Mouse (Mus musculus) ES-CJ7 (cell line): ENCODE measurements around the gene Pln.

ENCODE experiments used
- DNase-seq: peaks from one replicate; pipeline ENCODE4 v3.0.0; 2011; ENCODE audit warnings: low read depth, low spot score

Pln gene

DNA sequence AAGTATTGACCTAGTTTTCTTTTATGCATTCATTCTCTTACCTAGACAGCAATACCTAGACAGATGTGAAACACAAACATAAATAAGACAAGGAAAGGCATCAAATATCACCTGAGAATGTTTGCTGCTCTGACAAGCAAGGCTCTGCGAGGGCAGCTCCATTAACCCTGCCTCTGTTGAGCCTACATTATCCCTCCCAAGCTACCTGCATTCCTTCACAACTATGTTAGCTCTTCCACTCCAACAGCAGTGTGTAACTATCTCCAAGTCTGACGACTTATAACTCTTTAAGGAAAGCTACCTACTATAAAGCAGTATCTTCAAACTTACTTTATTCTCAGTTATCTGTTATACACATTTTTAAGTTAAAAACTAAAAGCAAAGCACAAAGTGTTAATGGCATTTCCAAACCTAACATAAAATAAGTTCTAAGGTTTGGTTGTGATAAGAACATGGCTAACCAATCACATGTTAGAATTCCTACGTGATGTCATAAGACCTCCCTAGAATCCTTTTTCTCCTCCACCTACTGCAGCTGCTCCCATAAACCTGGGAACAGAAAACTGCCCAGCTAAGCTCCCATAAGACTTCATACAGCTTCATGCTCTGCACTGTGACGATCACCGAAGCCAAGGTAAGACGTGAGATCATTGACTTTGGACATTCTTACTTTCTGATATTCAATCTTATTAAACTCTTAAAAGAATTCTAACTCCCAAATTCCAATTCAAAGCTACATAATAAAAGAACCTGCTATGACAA lies at the start of gene Pln:
Gene Pln, plus strand, starts transcription at position 506 of the 762 bp plus-strand sequence.
- DNase-seq, result no peak

GRCm38 (mm10) chr10:53305867-53306266 lies 31.6 kb upstream of the Pln start:
- peak; percentile 17 for DNase-seq

- DNase-seq, result no peak
Measured at GRCm38 (mm10) chr10:53306674-53307073, 30.8 kb upstream of the Pln start.

DNA sequence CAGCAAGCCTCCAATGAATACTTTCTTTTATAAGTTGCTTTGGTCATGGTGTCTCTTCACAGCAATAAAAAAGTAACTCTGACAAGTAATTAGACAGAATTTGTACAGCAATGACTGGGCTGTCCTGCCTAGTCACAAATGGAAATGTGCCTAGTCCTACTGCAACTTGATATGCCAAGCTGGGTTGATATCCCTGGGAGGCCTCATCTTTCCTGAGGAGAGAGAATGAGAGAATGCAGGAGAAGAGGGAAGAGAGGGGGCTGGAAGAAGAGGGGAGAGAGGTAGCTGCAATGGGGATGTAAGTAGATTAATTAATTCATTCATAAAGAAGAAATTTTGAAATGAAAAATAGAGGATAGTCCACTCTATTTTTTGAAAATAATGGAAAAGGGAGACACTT lies 14.1 kb upstream of the Pln start:
- DNase-seq, result no peak

- no peak for DNase-seq
Measured at GRCm38 (mm10) chr10:53324663-53325062, 12.8 kb upstream of the Pln start.

DNA sequence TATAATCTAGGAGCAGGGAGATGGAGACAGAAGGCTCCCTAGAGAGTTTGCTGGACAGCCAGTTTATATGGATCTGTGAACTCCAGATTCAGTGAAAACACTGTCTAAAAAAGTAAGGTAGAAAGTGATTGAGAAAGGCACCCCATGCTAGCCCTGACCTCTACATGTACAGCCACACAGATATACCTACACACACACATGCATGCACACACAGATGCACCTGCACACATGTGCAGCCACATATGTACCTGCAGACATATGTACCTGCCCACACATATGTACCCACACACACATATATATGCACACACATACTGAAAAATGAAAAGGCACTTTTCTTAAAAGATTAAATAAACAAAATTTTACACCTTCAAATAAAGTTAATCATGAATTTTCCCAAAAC lies 11.1 kb upstream of the Pln start:
- DNase-seq, result no peak

- no peak for DNase-seq
Measured at GRCm38 (mm10) chr10:53329257-53329656, 8.2 kb upstream of the Pln start.

DNA sequence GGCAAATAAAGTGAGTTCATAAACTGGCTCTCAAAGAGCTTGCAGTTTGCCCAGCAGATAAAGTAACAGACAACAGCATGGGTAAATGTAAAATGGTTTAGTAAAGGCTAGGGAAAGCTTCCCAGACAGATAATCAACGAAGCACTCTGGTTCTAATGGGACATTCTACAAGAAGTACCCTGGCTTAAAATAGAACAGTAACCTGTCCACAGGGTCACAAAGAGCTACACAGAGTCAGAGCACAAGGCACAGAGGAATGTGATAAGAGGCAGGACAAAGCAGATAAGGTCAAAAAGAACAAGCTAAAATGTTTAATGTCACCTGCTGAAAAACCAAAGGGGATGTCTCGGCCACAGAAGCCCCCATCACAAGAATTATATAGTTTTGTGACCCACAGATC lies 4.7 kb upstream of the Pln start:
- DNase-seq, result no peak

- DNase-seq, result no peak
Measured at GRCm38 (mm10) chr10:53335266-53335665, 2.2 kb upstream of the Pln start.

- no peak for DNase-seq
Measured at GRCm38 (mm10) chr10:53335974-53336373, 1.5 kb upstream of the Pln start.

GRCm38 (mm10) chr10:53339045-53339444 lies 1.6 kb downstream of the Pln start:
- no peak for DNase-seq

DNA sequence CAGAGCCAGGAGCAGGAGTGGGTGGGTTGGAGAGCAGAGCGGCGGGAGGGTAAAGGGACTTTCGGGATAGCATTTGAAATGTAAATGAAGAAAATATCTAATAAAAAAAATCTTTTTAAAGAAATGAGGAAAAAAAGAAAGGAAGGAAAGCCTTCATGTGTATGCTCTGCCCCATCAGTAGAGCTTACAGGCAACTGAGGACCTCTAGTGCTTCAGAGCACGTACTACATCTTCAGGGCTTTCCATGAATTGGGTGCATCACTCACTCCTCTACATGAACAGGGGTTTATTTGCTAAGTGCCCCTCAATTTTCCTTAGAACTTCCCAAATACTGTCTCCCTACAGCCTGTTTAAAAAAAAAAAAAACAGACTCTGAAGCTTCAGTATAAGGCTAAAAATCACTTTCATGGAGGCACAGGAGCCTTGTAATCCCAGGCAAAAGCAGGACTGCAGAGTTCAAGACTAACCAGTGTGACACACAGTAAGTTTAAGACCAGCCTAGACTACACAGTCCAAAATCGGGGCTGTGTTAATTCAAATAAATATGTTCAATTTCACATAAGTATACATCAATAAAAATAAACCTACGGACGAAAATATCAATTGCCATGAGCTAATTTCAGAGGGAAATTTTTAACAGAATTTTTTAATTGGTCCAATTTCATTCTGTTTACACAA lies 4.0 kb downstream of the Pln start:
- DNase-seq, result peak; percentile 38

- DNase-seq, result no peak
Measured at GRCm38 (mm10) chr10:53342166-53342728, 4.8 kb downstream of the Pln start.

DNA sequence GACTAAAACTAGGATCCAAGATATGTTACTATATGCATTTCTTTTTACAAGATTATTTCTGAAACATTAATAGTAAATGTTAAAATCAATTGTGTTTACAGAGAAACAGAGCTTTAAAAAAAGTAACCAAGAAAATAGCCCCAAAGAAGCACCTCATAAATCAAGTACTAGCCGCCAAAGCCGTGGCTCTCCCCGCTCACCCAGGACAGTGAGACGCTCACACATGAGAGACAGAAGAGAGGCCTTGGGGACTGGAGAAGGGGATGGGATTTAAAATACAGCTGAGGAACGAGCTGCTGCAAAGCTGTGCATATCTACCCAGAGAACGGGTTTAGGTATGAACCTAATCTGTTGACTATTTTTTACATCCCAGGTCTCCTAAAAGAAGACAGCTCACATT lies 5.9 kb downstream of the Pln start:
- no peak for DNase-seq

GRCm38 (mm10) chr10:53343865-53344264 lies 6.4 kb downstream of the Pln start:
- no peak for DNase-seq

GRCm38 (mm10) chr10:53345508-53345907 lies 8.0 kb downstream of the Pln start:
- no peak for DNase-seq

DNA sequence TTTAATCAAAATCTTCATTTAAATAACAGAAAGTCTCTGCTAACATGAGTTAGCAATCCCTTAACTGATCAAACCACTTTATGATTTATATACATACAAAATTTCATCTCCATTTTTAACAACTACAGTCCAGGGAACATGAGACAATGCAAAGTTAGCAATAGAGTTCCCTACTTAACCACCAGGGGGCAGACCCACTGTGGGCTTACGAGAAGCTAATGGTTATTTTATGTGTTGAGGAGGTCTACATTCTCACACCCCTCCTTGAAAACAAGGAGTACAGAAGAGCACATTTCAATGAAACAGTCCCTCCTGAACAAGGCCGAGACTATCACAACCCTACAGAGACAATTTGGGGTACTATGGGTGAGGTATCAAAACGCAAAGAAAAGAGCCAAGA lies 9.0 kb downstream of the Pln start:
- peak; percentile 38 for DNase-seq

DNA sequence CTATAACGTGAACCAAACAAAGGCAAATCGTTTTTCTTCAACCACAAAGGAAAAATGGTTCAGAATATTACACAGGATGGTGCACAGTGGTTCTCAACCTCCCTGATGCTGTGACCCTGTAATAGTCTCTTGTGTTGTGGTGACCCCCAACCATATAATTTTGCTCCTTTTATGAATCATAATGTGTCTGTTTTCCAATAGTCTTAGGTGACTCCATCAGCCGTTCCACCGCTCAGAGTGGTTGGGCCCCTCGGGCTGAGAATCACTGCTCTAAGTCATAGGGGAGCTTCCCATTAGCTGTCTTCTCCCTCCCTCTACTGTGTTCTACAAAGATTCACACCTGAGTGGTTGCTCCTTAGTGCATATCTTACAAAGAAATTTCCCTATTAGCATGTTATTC lies 9.4 kb downstream of the Pln start:
- DNase-seq, result no peak

DNA sequence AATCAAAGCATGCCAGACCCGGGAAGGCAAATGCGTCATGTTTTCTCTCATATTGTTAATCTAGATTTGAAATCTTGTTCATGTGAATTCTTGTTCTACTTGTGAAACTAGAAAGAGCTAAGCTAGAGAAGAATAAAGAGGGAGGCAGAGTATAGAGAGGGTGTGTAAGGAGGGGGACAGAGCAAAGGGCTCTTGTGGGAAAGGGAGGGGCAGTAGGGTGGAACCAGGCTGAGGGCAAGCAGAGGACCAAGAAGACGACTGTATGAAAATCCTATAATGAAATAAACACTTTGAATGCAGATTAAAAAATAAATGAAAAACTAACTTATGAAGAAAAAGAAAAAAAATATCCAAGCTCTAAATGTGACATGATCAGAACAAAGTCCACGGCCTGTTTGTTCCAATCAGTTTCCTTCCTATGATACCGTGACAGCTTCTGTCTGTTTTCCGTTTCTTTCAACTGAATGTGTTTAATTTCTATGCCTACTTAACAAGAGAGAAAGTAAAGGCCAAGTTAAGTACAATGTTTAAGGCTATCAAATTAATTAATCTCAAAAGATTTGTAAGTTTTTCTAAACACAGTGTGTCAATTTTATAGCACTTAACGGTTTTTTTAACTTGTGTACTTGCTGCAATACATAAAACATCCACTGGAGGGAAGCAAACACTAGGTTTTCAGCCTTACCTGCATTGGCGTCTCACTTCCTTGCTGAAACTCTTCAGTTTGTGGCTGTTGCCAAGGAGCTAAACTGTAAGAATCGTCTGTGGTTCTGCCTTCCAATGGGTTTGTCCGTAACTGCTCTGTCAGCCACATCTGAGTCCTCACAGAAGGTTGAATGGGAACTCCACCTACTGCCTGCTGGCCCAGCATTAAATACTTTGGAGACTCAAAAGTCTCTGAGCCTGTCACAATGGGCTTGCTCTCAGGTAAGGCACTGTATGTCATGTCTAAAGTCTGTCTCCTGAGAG lies 10.6 kb downstream of the Pln start:
- peak; percentile 70 for DNase-seq

- no peak for DNase-seq
Measured at GRCm38 (mm10) chr10:53349254-53349653, 11.8 kb downstream of the Pln start.

- no peak for DNase-seq
Measured at GRCm38 (mm10) chr10:53353665-53354064, 16.2 kb downstream of the Pln start.

GRCm38 (mm10) chr10:53359016-53359415 lies 21.5 kb downstream of the Pln start:
- no peak for DNase-seq
